Mouse (Mus musculus): Measurements from ENCODE around the gene Trim41. TPM values are rescaled to one million over a fixed set of nuclear protein-coding genes. Genes with fewer than 3 reads are reported as not detected.
"Not testable (repeated sequence)": the region's sequence is repeated elsewhere in the genome, so short reads cannot be mapped to it uniquely, and the experiment has no call there.

The Trim41 gene
- total RNA-seq (2017) = 52.9 to 85.7 TPM (median 59.4 TPM) in 3 replicates

DNA sequence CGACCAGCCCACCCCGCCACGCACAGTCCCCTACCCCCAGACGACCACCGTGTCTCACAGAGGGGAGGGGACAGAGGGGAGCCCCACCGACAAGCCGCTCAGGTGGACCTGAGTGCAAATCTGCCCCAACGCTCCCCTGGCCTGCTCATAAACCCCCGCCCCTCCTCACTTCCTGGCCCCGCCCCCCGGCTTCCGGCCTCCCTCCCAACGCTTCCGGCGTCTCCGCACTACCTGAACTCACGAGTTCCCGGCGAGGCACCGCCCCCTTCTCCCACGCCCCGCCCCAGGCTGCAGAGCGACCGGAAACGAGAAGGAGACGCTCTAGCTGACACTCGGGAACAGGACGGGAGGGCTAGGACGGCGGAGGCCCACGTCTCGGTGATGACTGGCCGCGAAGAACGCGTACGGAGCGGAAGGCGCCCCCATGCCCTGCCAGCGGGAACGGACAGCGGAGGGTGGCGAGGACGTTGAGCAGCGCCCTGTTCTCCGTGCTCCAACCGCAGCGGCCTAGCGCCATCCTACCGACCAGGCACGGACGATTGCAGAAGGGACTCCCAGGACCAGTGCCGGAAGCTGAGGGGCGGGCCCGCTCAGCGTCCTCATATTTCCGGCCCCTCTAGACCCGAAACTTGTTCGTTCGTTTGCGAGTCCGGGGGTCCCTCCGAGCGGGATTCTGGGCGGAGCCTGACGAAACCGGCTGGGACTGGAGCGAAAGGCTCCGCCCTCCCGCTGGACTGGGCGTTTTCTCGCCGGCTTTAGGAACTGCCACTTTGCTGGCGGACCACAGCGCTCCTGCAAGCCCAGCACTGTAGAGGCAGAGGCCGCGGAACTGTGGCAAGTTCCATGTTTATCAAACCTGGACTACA is at the start of gene Trim41:
Gene Trim41 (minus strand): TSS at position 554 of the 866 bp plus-strand sequence.
- peak; percentile 79 for ATAC-seq (replicated peaks; ENCODE audit: insufficient number of reproducible peaks, low FRiP score, low TSS enrichment, poor library complexity, severe bottlenecking)

DNA sequence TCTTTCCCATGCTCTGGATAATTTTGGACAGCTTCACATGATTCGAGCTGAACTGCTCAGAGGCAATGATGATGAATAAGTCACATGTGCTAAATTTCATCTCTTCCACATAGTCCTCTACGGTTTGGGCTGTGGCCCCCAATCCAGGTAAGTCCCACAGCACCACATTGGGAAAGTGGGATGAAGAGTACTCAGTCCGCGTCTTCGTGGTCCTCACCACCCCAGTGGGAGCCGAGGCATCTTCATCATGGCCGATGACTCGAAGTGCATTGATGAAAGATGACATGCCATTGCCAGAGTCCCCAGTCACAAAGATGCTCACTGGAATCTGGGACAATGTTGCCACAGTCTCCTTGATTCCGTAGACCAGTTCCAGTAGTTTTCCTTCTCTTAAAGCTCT is 49.3 kb upstream of the Trim41 start:
- ATAC-seq (replicated peaks; ENCODE audit: insufficient number of reproducible peaks, low FRiP score, low TSS enrichment, poor library complexity, severe bottlenecking) = no peak

- ATAC-seq (replicated peaks; ENCODE audit: insufficient number of reproducible peaks, low FRiP score, low TSS enrichment, poor library complexity, severe bottlenecking) = no peak
These were observed 46.7 kb upstream of the Trim41 start for GRCm38 (mm10) chr11:48863808-48864207.

DNA sequence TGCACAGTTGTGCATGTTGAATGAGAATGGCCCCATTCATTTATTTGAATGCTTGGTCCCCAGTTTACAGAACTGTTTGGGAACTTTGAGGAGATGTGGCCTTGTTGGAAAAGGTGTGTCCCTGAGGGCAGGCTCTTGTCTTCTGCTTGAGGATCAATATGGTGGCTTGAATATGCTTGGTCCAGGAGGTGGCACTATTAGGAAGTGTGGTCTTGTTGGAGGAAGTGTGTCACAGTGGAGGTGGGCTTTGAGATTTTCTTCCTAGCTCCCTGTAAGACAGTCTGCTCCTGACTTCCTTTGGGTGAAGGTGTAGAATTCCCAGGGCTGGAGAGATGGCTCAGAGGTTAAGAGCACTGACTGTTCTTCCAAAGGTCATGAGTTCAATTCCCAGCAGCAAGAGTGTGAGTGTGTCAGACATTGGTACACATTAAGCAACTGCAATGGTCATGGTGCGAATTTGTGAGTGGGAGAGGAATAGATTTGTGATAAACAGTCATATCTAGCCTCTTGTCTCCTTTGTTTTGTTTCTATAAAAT is 45.7 kb upstream of the Trim41 start:
- no peak for ATAC-seq (replicated peaks; ENCODE audit: insufficient number of reproducible peaks, low FRiP score, low TSS enrichment, poor library complexity, severe bottlenecking)

DNA sequence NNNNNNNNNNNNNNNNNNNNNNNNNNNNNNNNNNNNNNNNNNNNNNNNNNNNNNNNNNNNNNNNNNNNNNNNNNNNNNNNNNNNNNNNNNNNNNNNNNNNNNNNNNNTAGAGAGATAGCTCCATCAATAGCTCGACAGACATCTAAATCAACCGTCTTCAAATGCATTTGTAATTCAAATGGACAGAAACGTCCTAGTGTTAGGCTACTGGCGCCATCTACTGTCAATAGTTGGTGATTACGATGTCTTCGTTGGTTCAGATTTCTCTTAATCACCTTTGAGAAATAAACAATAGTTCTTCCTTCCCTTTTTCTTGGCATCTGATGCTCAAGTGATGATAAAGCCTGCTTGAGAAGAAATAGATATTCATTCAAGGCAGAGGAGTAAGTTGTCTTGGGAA is 41.9 kb upstream of the Trim41 start:
- 0 out of 2 replicates have a peak, but pooled peaks have one; percentile 18 for ATAC-seq (replicated peaks; ENCODE audit: insufficient number of reproducible peaks, low FRiP score, low TSS enrichment, poor library complexity, severe bottlenecking)

- ATAC-seq (replicated peaks; ENCODE audit: insufficient number of reproducible peaks, low FRiP score, low TSS enrichment, poor library complexity, severe bottlenecking) = peak; percentile 63
These were observed 36.5 kb upstream of the Trim41 start for GRCm38 (mm10) chr11:48853474-48854180.

GRCm38 (mm10) chr11:48852624-48853473 is 35.7 kb upstream of the Trim41 start:
- ATAC-seq (replicated peaks; ENCODE audit: insufficient number of reproducible peaks, low FRiP score, low TSS enrichment, poor library complexity, severe bottlenecking) = no peak

DNA sequence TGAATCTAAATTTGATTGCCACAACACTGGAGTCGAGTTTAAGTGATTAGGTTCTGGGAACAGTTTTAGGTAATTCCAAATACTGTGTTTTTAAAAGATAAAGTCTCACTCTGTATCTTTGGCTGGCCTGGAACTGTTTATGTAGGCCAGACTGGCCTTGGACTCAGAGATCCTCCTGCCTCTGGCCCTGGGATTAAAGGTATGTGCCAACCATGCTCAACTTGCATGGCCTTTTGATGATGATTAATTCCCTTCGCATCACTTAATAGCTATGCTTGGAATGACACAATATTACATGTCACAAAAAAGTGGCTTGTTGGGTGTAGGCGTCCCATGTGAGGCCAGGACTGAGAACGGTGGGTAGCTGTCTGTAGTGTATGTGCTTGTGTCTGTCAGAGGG is 35.0 kb upstream of the Trim41 start:
- no peak for ATAC-seq (replicated peaks; ENCODE audit: insufficient number of reproducible peaks, low FRiP score, low TSS enrichment, poor library complexity, severe bottlenecking)

GRCm38 (mm10) chr11:48851270-48851995 is 34.3 kb upstream of the Trim41 start:
- no peak for ATAC-seq (replicated peaks; ENCODE audit: insufficient number of reproducible peaks, low FRiP score, low TSS enrichment, poor library complexity, severe bottlenecking)

GRCm38 (mm10) chr11:48850240-48850639 is 33.1 kb upstream of the Trim41 start:
- no peak for ATAC-seq (replicated peaks; ENCODE audit: insufficient number of reproducible peaks, low FRiP score, low TSS enrichment, poor library complexity, severe bottlenecking)

GRCm38 (mm10) chr11:48846881-48847280 is 29.7 kb upstream of the Trim41 start:
- no peak for ATAC-seq (replicated peaks; ENCODE audit: insufficient number of reproducible peaks, low FRiP score, low TSS enrichment, poor library complexity, severe bottlenecking)

GRCm38 (mm10) chr11:48846362-48846761 is 29.2 kb upstream of the Trim41 start:
- not testable (repeated sequence) for ATAC-seq (replicated peaks; ENCODE audit: insufficient number of reproducible peaks, low FRiP score, low TSS enrichment, poor library complexity, severe bottlenecking)

GRCm38 (mm10) chr11:48845244-48845815 is 28.2 kb upstream of the Trim41 start:
- no peak for ATAC-seq (replicated peaks; ENCODE audit: insufficient number of reproducible peaks, low FRiP score, low TSS enrichment, poor library complexity, severe bottlenecking)

- no peak for ATAC-seq (replicated peaks; ENCODE audit: insufficient number of reproducible peaks, low FRiP score, low TSS enrichment, poor library complexity, severe bottlenecking)
These were observed 27.2 kb upstream of the Trim41 start for GRCm38 (mm10) chr11:48844309-48844708.

DNA sequence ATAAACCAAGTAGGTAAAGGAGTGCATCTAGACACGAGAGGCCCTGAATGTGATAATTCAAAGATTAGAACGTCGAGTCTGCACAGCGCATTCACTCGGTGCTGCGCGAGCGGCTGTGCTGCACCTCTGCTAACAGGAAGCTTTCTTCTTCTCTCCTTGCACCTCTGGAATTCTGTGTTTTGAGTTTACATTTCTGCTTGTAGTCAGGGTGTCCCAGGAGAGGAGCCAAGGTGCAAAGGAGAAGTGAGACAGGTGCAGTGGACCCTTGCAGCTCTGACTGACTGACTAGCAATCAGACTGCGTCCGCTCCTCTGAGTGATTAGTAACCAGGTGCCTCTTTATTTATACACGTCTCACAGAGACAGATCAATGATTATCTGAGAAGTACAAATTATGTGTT is 26.0 kb upstream of the Trim41 start:
- no peak for ATAC-seq (replicated peaks; ENCODE audit: insufficient number of reproducible peaks, low FRiP score, low TSS enrichment, poor library complexity, severe bottlenecking)

- no peak for ATAC-seq (replicated peaks; ENCODE audit: insufficient number of reproducible peaks, low FRiP score, low TSS enrichment, poor library complexity, severe bottlenecking)
These were observed 25.2 kb upstream of the Trim41 start for GRCm38 (mm10) chr11:48842378-48842792.

DNA sequence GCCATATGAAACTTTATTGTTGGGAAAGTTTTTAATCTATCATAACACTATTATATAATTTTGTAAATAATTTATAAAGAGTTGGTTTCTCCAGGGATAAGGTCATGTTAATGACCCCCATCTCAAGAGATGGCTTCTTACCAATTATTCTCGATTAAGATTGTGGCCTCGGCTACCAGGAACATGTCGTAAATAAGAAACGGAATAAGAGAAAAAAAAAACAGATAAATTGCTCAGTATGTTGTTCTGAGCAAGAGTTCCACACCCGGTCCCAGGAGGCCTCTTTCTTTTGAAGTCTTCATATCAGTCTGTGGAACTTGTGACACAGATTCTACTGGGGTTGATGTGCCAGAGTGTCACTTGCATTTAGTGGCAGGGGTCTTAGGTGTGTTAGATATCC is 24.1 kb upstream of the Trim41 start:
- ATAC-seq (replicated peaks; ENCODE audit: insufficient number of reproducible peaks, low FRiP score, low TSS enrichment, poor library complexity, severe bottlenecking) = no peak

- ATAC-seq (replicated peaks; ENCODE audit: insufficient number of reproducible peaks, low FRiP score, low TSS enrichment, poor library complexity, severe bottlenecking) = no peak
These were observed 23.7 kb upstream of the Trim41 start for GRCm38 (mm10) chr11:48840805-48841204.
